In the genomic region with DNA sequence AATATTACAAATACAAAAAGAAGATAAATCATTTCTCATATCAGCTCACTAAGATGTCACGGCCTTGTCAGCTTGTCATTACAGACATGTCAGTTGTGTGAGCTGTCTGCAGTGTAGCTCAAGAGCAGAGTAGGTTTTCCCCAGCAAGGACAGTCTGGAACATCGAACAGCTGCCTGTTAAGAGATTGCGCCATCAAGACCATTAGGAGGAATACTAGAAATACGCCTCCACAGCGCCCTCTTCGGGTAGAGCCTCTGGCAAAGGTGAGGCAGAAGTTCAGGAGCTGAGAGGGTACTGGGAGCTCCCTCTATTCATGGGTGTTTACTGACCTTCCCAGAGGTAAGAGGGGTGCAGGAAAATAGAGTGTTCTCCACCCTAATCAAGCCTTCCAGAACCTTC, we compare ENCODE assay signal across 8 mouse cellular contexts.
DNase-seq lines count a peak whose midpoint lies in the region; ATAC-seq and TF ChIP-seq lines count a peak whose summit lies in the region.

No protein-coding gene starts in this region.

- no peak overlapping the region for H3K4me2 ChIP-seq in forebrain, embryonic 12.5 days
- H3K4me2 ChIP-seq in liver, embryonic 14.5 days (ENCODE audit: low read depth): no peak overlapping the region

- TF ChIP-seq EP300 in liver, embryonic 14.5 days (IDR thresholded peaks at IDR 0.05; ENCODE audit: low read depth): no peak

- TF ChIP-seq CTCF in liver, embryonic 14.5 days (IDR thresholded peaks at IDR 0.05; ENCODE audit: low read depth): peak; percentile 30; the same call in 1 of the 2 replicates

- no peak for ATAC-seq in forebrain, embryonic 12.5 days (ENCODE audit: low FRiP score)
- ATAC-seq in granulocyte monocyte progenitor cell, adult 5-6 weeks (replicated peaks; ENCODE audit: poor library complexity, severe bottlenecking): peak; percentile 65
- no peak for ATAC-seq in liver, embryonic 14.5 days (ENCODE audit: insufficient read depth)

- no peaks in the 10 kb centered on the region for H3K36me3 ChIP-seq in forebrain, embryonic 10.5 days (replicated peaks)
- H3K36me3 ChIP-seq in forebrain, embryonic 12.5 days (replicated peaks): no peaks in the 10 kb centered on the region
- no peaks in the 10 kb centered on the region for H3K36me3 ChIP-seq in liver, embryonic 14.5 days (replicated peaks; ENCODE audit: control insufficient read depth, insufficient read depth, low read depth)

- H3K4me3 ChIP-seq in forebrain, embryonic 10.5 days: no peak overlapping the region
- no peak overlapping the region for H3K4me3 ChIP-seq in forebrain, embryonic 12.5 days (replicated peaks)
- H3K4me3 ChIP-seq in liver, embryonic 14.5 days (ENCODE audit: insufficient read depth in 1 of 2, low read depth in 2 of 2, low read length in 2 of 2): no peak overlapping the region

- H3K27ac ChIP-seq in forebrain, embryonic 10.5 days: no peak overlapping the region
- no peak overlapping the region for H3K27ac ChIP-seq in forebrain, embryonic 12.5 days
- no peak overlapping the region for H3K27ac ChIP-seq in liver, embryonic 14.5 days

- DNase-seq in forebrain, embryonic 10.5 days (ENCODE audit: extremely low spot score, low spot score): peak; percentile 44
- DNase-seq in ovary, postnatal 14 days (ENCODE audit: low spot score): peak; percentile 17
- DNase-seq in ovary, postnatal 10 days (ENCODE audit: low spot score): no peak
- no peak for DNase-seq in liver, embryonic 14.5 days (ENCODE audit: low read depth in 3 of 3, low spot score in 3 of 3)
- DNase-seq in spleen, postnatal 10 days (ENCODE audit: low spot score in 2 of 2): no peak
- DNase-seq in cerebellum, adult 9-11 months: no peak

- H3K9ac ChIP-seq in forebrain, embryonic 12.5 days: no peak overlapping the region
- no peak overlapping the region for H3K9ac ChIP-seq in liver, embryonic 14.5 days (replicated peaks)

- H3K4me1 ChIP-seq in forebrain, embryonic 10.5 days: no peaks in the 10 kb centered on the region
- H3K4me1 ChIP-seq in forebrain, embryonic 12.5 days: no peaks in the 10 kb centered on the region
- no peaks in the 10 kb centered on the region for H3K4me1 ChIP-seq in liver, embryonic 14.5 days (replicated peaks; ENCODE audit: control insufficient read depth in 2 of 2, insufficient read depth in 2 of 2, low read length in 1 of 2)

- no peaks in the 10 kb centered on the region for H3K9me3 ChIP-seq in forebrain, embryonic 10.5 days
- H3K9me3 ChIP-seq in forebrain, embryonic 12.5 days: no peaks in the 10 kb centered on the region
- no peaks in the 10 kb centered on the region for H3K9me3 ChIP-seq in liver, embryonic 14.5 days (ENCODE audit: control insufficient read depth, low read length)

- WGBS in forebrain, embryonic 10.5 days: 19% methylated on average over 6 of the region's 6 CpGs
- 17% methylated on average over 6 of the region's 6 CpGs for WGBS in forebrain, embryonic 12.5 days
- WGBS in liver, embryonic 14.5 days (ENCODE audit: insufficient replicate concordance): 9% methylated on average over 6 of the region's 6 CpGs

- H3K27me3 ChIP-seq in forebrain, embryonic 10.5 days (ENCODE audit: poor library complexity, severe bottlenecking): no peaks in the 10 kb centered on the region
- no peaks in the 10 kb centered on the region for H3K27me3 ChIP-seq in forebrain, embryonic 12.5 days
- no peaks in the 10 kb centered on the region for H3K27me3 ChIP-seq in liver, embryonic 14.5 days (ENCODE audit: control insufficient read depth, insufficient read depth, low read length)

Comparison
In these comparisons a context has a peak if more than half of its experiments do, and no peak if none do; other contexts are left out.
1. DNase-seq: peak in forebrain, embryonic 10.5 days (single experiment) and ovary, postnatal 14 days (single experiment); none in ovary, postnatal 10 days (single experiment), liver, embryonic 14.5 days (0 of 3), spleen, postnatal 10 days (0 of 2) and cerebellum, adult 9-11 months (single experiment).